Mouse (Mus musculus): ENCODE data around the gene Ovol3. TPM values are rescaled to one million over a fixed set of nuclear protein-coding genes. Genes with fewer than 3 reads are reported as not detected.

Ovol3 gene
- polyA plus RNA-seq, 1 experiment from 2014 or later = not detected

DNA sequence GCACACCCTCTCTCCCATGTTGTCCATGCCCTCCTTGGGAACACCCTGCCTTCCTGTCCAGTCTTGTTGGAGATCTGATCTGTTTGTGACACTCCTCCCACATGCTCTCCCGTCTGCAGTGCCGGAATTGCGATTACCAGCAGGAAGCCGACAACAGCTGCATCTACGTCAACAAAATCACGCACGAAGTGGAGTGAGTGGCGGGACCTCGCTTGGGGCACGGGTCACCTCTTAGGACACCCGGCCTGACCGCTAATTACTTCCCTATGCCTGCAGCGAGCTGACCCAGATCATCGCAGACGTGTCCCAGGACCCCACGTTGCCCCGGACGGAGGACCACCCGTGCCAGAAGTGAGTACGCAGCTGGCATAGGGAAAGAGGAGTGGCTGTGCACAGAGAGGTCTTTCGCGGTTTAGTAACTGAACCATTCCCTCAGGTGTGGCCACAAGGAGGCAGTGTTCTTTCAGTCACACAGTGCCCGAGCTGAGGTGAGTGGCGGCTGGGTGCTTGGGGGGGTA is 2.8 kb downstream of the Ovol3 start:
- H3K4me3 ChIP-seq (ENCODE audit: low read length) = peak overlapping the region; percentile 71
- peak; percentile 5; the same call in 1 of the 2 replicates for ATAC-seq (ENCODE audit: low read depth)
- peak overlapping the region; percentile 73 for H3K4me2 ChIP-seq (ENCODE audit: low read depth, low read length)
- H3K27ac ChIP-seq (ENCODE audit: low read length) = peak overlapping the region; percentile 95
- H3K9ac ChIP-seq (ENCODE audit: low read length) = peak overlapping the region; percentile 79
- 4% methylated on average over 24 of the region's 24 CpGs for WGBS
- peaks cover 3% of the 10 kb centered on the region; the same call in 1 of the 2 replicates for H3K36me3 ChIP-seq (ENCODE audit: control insufficient read depth, insufficient read depth, low read length)
- H3K9me3 ChIP-seq (ENCODE audit: control insufficient read depth, low read length) = no peaks in the 10 kb centered on the region
- H3K27me3 ChIP-seq (ENCODE audit: control insufficient read depth, insufficient read depth, low read depth, low read length) = no peaks in the 10 kb centered on the region
- H3K4me1 ChIP-seq (replicated peaks; ENCODE audit: control insufficient read depth, insufficient read depth, low read length) = peaks cover 6% of the 10 kb centered on the region

- H3K27me3 ChIP-seq (ENCODE audit: control insufficient read depth, insufficient read depth, low read depth, low read length) = no peaks in the 10 kb centered on the region
- peak within 1 kb of the TSS; percentile 95 for H3K27ac ChIP-seq (ENCODE audit: low read length)
- H3K4me1 ChIP-seq (replicated peaks; ENCODE audit: control insufficient read depth, insufficient read depth, low read length) = peaks cover 6% of the 10 kb centered on the region
- H3K4me3 ChIP-seq (ENCODE audit: low read length) = peak within 1 kb of the TSS; percentile 71
- H3K4me2 ChIP-seq (ENCODE audit: low read depth, low read length) = peak within 1 kb of the TSS; percentile 90
- H3K9me3 ChIP-seq (ENCODE audit: control insufficient read depth, low read length) = no peaks in the 10 kb centered on the region
- peaks cover 5% of the 10 kb centered on the region for H3K36me3 ChIP-seq (ENCODE audit: control insufficient read depth, insufficient read depth, low read length)
- WGBS = under 1% methylated on average over 67 of the region's 67 CpGs
- ATAC-seq (ENCODE audit: low read depth) = peak; percentile 97
- H3K9ac ChIP-seq (ENCODE audit: low read length) = peak within 1 kb of the TSS; percentile 79
These were observed 3.7 kb downstream of the Ovol3 start, which contains the start of the genes Polr2i and Tbcb for GRCm38 (mm10) chr7:30231669-30232454. Polr2i (plus strand) TSS chr7:30231948. Tbcb (minus strand) TSS chr7:30232272.

DNA sequence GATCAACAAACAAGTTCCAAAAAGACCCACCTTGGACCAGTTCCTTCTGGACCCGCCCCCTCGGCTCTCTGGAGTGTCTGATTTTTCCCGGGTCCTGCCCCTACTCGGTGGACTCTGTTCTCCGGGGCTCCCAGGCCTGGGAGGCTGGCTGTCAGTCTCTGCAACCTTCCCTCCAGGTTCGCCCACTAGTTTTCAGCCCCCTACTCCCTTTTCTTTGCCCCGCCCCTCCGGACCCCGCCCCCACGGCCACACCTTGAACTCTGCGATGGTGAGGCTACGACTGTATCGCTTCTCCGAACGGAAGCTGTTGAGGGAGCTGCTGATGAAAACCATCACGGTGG is 4.2 kb downstream of the Ovol3 start:
- Histone ChIP-seq H3K4me1 (replicated peaks; ENCODE audit: control insufficient read depth, insufficient read depth, low read length) (peaks cover 6% of the 10 kb centered on the region), H3K36me3 (ENCODE audit: control insufficient read depth, insufficient read depth, low read length) (peaks cover 10% of the 10 kb centered on the region), H3K9me3 (ENCODE audit: control insufficient read depth, low read length) (no peaks in the 10 kb centered on the region), H3K4me2 (ENCODE audit: low read depth, low read length) (peak overlapping the region; percentile 90), H3K27me3 (ENCODE audit: control insufficient read depth, insufficient read depth, low read depth, low read length) (no peaks in the 10 kb centered on the region), H3K9ac (ENCODE audit: low read length) (peak overlapping the region; percentile 73), H3K27ac (ENCODE audit: low read length) (peak overlapping the region; percentile 21; the same call in 1 of the 2 replicates), H3K4me3 (ENCODE audit: low read length) (peak overlapping the region; percentile 71)
- WGBS = under 1% methylated on average over 16 of the region's 16 CpGs
- no peak for ATAC-seq (ENCODE audit: low read depth)

DNA sequence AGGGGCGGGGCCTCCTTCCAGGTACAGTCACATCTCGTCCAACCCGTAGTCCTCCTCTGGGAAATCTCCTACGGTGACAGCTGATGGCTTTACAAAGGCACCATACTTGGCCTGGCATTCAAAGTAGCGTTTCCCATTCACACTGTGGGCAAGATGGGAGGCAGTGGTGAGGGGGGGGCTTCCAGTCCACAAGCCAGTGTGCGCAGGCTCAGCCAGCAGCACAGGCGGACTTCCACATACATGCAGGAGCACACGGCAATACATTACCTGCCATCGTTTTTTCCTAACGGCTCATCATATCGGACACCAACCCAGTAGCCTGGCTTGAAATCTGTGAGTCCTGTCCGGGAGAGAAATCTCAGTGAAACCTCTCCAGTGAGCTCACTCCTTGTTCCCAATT is 11.3 kb downstream of the Ovol3 start:
- H3K4me2 ChIP-seq (ENCODE audit: low read depth, low read length) = no peak overlapping the region
- 92% methylated on average over 12 of the region's 12 CpGs for WGBS
- H3K27ac ChIP-seq (ENCODE audit: low read length) = no peak overlapping the region
- no peaks in the 10 kb centered on the region for H3K9me3 ChIP-seq (ENCODE audit: control insufficient read depth, low read length)
- H3K9ac ChIP-seq (ENCODE audit: low read length) = no peak overlapping the region
- peaks cover 6% of the 10 kb centered on the region for H3K4me1 ChIP-seq (replicated peaks; ENCODE audit: control insufficient read depth, insufficient read depth, low read length)
- H3K36me3 ChIP-seq (ENCODE audit: control insufficient read depth, insufficient read depth, low read length) = peaks cover 26% of the 10 kb centered on the region
- no peak overlapping the region for H3K4me3 ChIP-seq (ENCODE audit: low read length)
- no peak for ATAC-seq (ENCODE audit: low read depth)
- H3K27me3 ChIP-seq (ENCODE audit: control insufficient read depth, insufficient read depth, low read depth, low read length) = no peaks in the 10 kb centered on the region

- Histone ChIP-seq H3K27ac (ENCODE audit: low read length) (no peak overlapping the region), H3K9me3 (ENCODE audit: control insufficient read depth, low read length) (no peaks in the 10 kb centered on the region), H3K27me3 (ENCODE audit: control insufficient read depth, insufficient read depth, low read depth, low read length) (no peaks in the 10 kb centered on the region), H3K4me2 (ENCODE audit: low read depth, low read length) (no peak overlapping the region), H3K4me3 (ENCODE audit: low read length) (no peak overlapping the region), H3K36me3 (ENCODE audit: control insufficient read depth, insufficient read depth, low read length) (peaks cover 26% of the 10 kb centered on the region), H3K9ac (ENCODE audit: low read length) (no peak overlapping the region), H3K4me1 (replicated peaks; ENCODE audit: control insufficient read depth, insufficient read depth, low read length) (peaks cover 9% of the 10 kb centered on the region)
- ATAC-seq (ENCODE audit: low read depth) = no peak
- WGBS = 93% methylated on average over 5 of the region's 5 CpGs
These were observed 13.3 kb downstream of the Ovol3 start for GRCm38 (mm10) chr7:30222205-30222604.

DNA sequence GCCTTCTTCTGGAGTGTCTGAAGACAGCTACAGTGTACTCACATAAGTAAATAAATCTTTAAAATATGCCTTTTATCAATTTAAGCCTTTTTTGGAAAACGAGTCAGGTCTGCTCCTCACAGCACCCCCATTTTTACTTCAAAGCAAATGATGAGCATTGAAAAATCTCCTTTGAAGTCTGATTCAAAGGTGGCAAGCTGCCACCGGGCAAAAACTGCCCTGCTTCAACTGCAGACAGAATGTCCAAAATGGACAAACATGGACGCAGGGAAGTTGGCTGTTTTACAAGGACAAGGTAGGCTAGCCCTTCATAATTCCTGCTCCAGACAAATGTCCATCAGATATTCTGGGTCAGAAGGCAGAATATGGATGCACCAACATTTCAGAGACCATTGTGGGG is 14.1 kb downstream of the Ovol3 start:
- H3K27ac ChIP-seq (ENCODE audit: low read length) = no peak overlapping the region
- no peak for ATAC-seq (ENCODE audit: low read depth)
- H3K4me3 ChIP-seq (ENCODE audit: low read length) = no peak overlapping the region
- no peak overlapping the region for H3K4me2 ChIP-seq (ENCODE audit: low read depth, low read length)
- H3K36me3 ChIP-seq (ENCODE audit: control insufficient read depth, insufficient read depth, low read length) = peaks cover 20% of the 10 kb centered on the region
- peaks cover 9% of the 10 kb centered on the region for H3K4me1 ChIP-seq (replicated peaks; ENCODE audit: control insufficient read depth, insufficient read depth, low read length)
- H3K9me3 ChIP-seq (ENCODE audit: control insufficient read depth, low read length) = no peaks in the 10 kb centered on the region
- H3K9ac ChIP-seq (ENCODE audit: low read length) = no peak overlapping the region
- H3K27me3 ChIP-seq (ENCODE audit: control insufficient read depth, insufficient read depth, low read depth, low read length) = no peaks in the 10 kb centered on the region
- WGBS = 60% methylated on average over 3 of the region's 3 CpGs

DNA sequence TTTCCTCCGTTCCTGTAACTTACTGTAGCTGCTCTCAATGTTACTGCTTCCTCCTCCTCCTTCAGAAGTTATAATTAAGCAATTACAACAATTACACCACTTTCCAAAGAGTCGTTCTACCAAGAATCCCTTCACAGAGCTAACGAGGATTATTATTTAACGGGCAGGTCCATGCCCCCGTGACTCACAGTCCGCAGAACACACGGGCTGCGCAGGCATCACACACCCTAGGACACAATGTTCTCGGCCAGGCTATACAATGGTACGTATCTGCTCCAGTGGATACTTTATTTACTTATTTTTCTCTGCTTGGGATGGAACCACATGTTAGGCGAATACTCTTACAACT is 15.5 kb downstream of the Ovol3 start:
- peaks cover 12% of the 10 kb centered on the region for H3K36me3 ChIP-seq (ENCODE audit: control insufficient read depth, insufficient read depth, low read length)
- H3K27ac ChIP-seq (ENCODE audit: low read length) = no peak overlapping the region
- no peaks in the 10 kb centered on the region for H3K9me3 ChIP-seq (ENCODE audit: control insufficient read depth, low read length)
- H3K4me2 ChIP-seq (ENCODE audit: low read depth, low read length) = peak overlapping the region; percentile 97
- no peak for ATAC-seq (ENCODE audit: low read depth)
- H3K4me1 ChIP-seq (replicated peaks; ENCODE audit: control insufficient read depth, insufficient read depth, low read length) = peaks cover 9% of the 10 kb centered on the region
- H3K9ac ChIP-seq (ENCODE audit: low read length) = peak overlapping the region; percentile 78
- no peaks in the 10 kb centered on the region for H3K27me3 ChIP-seq (ENCODE audit: control insufficient read depth, insufficient read depth, low read depth, low read length)
- H3K4me3 ChIP-seq (ENCODE audit: low read length) = peak overlapping the region; percentile 54
- WGBS = 19% methylated on average over 11 of the region's 11 CpGs

DNA sequence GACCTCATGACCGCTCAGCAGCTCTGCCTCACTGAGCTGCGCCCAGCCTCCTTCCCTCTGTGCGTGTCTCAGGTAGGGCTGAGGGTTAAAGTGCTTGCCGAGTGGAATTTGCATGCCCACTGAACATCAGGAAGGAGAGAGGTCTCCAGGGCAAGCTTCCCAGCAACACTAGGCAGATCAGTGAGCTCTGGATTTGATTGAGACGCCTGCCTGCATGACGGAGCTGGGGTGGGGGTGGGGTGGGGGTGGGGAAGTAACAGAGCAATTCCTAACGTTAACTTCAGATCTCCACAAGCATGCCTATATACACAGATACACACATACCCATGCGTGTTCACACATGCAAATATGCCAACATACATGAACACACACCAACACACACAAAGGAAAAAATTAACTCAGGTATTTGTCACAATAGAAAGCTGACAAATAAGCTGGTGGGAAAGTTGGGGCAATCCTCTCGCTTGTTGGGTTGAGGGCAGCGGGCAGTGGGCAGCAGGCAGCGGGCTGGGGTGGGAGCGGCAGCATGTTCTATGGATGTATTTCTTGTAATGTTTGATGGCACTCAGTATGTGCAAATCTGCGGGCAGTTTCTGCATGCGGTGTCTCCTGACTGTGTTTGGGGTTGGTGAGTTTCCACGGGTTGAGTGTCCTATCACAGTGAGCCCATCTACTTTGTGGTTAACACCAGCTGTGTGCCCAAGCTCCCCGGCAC is 16.1 kb downstream of the Ovol3 start:
- Histone ChIP-seq H3K9me3 (ENCODE audit: control insufficient read depth, low read length) (no peaks in the 10 kb centered on the region), H3K27ac (ENCODE audit: low read length) (peak overlapping the region; percentile 31; the same call in 1 of the 2 replicates), H3K27me3 (ENCODE audit: control insufficient read depth, insufficient read depth, low read depth, low read length) (no peaks in the 10 kb centered on the region), H3K36me3 (ENCODE audit: control insufficient read depth, insufficient read depth, low read length) (peaks cover 11% of the 10 kb centered on the region), H3K4me1 (replicated peaks; ENCODE audit: control insufficient read depth, insufficient read depth, low read length) (peaks cover 9% of the 10 kb centered on the region), H3K4me3 (ENCODE audit: low read length) (peak overlapping the region; percentile 54), H3K4me2 (ENCODE audit: low read depth, low read length) (peak overlapping the region; percentile 97), H3K9ac (ENCODE audit: low read length) (peak overlapping the region; percentile 78)
- WGBS = 3% methylated on average over 16 of the region's 16 CpGs
- peak; percentile 67 for ATAC-seq (ENCODE audit: low read depth)

DNA sequence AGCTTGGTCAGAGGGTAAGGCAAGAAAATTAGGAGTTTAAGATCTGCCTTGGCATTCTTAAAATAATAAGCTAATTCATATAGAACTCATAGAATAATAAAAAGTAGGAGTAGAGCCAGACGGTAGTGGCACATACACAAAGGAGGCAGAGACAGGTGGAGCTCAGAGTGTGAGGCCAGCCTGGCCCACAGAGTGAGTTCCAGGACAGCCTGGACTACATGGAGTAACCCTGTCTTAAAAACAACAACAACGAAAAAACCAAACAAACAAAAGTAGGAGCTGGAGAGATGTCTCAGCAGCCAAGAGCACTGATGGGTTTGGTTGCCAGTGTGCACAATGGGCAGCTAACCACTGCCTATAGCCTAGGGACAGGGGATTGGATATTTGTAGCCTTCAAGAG is 18.2 kb downstream of the Ovol3 start:
- Histone ChIP-seq H3K27ac (ENCODE audit: low read length) (no peak overlapping the region), H3K4me2 (ENCODE audit: low read depth, low read length) (no peak overlapping the region), H3K4me1 (replicated peaks; ENCODE audit: control insufficient read depth, insufficient read depth, low read length) (peaks cover 9% of the 10 kb centered on the region), H3K9ac (ENCODE audit: low read length) (no peak overlapping the region), H3K36me3 (ENCODE audit: control insufficient read depth, insufficient read depth, low read length) (no peaks in the 10 kb centered on the region), H3K9me3 (ENCODE audit: control insufficient read depth, low read length) (no peaks in the 10 kb centered on the region), H3K4me3 (ENCODE audit: low read length) (no peak overlapping the region), H3K27me3 (ENCODE audit: control insufficient read depth, insufficient read depth, low read depth, low read length) (no peaks in the 10 kb centered on the region)
- no peak for ATAC-seq (ENCODE audit: low read depth)
- WGBS = 69% methylated on average over 2 of the region's 2 CpGs
